Mouse (Mus musculus): Measurements from ENCODE around the gene Rfng.
"Not testable (repeated sequence)": the region's sequence is repeated elsewhere in the genome, so short reads cannot be mapped to it uniquely, and the experiment has no call there.

Gene Rfng

DNA sequence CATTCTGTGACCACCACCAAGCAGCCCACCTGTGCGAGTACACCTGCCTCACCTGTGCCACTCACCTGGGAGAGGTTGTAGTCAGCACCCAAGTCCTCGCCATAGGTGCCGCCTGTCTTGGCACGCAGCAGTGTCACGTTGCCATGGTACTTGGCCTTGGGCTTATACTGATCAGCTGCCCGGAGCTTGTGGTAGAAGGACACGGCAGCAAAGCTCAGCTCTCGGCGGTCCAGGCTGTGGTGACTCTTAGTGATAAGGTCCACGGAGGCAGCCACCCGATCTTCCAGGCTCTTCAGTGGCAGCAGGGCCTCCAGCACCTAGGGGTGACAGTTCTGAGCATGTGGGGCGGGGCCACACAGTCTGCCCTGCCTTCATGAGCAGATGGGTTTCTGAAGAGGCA is 24.0 kb upstream of the Rfng start:
- DNase-seq: no peak

DNA sequence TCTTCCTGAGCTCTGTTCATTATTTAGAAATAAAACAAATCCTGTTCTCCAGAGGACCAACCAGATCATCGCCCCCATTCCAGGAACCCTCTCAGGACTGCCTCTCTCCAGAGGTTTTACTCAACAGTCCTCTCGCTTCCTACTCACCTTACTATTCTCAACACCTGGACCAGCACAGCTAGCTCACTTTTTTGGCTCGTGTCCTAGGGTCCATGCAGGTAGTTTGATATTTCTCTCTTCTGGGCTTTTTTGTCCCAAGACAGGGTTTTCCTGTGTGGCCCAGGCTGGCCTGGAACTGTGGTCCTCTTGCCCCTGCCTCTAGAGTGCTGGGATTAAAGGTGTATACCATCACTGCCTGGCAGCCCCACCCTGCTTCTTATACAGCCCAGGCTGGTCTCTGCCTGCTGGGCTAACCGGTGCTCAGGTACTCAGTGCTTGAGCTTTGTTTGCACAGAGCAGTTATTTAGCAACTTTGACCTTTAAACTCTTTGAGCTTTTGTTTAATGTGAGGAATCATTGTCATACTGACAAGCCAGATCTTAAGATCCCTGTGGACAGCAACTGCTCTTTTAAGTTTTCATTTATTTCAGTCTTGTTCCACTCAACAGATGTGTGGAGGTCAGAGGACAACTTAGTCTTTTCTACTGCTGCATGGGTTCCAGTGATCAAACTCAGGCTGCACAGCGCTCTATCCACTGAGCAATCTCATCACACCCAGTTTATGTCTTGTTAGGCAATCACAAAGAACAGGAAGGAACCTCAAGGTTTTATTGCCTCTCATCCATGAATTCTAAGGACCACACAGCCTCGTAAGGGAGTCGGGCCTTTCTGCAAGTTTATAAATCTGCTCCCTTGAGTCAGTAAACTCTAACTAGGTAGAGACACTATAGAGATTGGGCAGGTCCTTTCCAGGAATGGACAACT is 21.6 kb upstream of the Rfng start:
- DNase-seq: no peak

DNA sequence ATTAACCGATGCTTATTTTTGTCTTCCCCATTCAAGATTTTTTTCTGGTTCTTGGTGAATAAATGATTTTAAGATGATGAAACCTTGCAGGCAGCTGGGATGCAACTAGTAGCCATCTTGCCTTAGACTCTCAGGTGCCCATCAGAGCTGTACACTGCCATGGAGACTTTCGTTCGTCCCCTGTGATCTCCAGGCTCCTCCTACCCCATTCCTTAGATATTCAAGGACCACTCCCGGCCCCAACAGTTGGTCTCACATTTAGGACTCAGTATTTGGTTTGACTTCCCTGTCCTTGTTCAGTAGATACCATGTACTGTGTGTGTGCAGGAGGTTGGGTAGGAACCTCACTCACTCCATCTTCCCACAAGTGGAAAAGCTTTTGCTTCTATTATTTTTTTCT is 20.8 kb upstream of the Rfng start:
- DNase-seq: no peak

DNA sequence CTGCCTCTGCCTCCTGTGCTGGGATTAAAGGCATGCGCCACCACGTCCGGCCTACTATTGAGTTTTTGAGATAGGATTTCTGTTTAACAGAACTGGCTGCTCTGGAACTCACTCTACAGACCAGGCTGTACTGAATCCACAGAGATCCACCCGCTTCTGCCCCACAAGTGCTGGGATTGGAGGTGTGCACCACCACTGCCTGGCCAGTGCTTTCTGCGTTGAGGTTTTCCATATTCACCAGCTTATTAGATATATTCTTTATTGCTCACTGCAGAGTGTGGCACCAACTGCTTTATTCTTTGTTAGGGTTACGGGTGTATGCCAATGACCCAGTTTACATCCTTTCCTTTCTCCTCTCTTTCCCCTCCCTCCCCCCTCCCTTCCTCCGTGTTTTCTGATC is 20.3 kb upstream of the Rfng start:
- no peak for DNase-seq

DNA sequence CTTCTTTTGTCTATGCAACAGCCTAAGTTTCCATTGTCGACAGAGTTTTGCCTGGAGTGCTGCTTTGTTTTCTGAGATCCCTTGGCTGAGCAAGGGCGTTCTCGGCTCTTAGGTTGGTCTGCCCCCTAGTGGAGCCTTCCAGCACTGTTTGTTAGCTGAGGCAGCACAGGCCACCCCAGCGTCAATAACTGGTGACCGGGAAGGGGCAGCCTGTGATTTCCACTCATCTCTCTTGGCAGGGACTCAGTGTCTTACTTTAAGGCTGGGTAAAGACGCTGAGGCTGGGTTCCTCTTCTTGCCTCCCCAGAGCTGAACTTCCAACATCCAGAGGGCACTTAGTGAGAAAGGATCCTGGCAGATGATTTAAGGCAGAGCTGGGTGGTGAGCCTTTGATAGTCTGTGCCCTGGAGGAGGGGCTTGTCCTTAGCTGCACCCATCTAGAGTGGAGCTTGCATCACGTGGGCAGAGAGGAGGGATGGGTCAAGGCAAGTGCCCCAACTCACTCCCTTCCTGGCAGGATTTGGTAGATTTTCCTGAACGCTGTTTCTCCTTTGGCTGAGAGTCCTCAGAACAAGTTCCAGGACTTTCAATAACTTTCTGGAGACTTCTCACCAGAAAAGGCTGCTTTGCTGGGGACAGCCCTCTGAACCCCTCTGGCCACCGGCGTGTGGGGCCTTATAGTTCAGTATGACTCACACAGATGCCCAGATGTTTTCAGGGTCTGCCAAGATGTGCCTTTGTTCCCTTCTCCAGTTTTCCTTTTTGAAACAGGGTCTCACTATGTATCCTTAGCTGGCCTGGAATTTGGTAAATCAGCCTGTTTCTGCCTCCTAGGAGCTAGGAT is 16.3 kb upstream of the Rfng start:
- peak; percentile 91 for DNase-seq

DNA sequence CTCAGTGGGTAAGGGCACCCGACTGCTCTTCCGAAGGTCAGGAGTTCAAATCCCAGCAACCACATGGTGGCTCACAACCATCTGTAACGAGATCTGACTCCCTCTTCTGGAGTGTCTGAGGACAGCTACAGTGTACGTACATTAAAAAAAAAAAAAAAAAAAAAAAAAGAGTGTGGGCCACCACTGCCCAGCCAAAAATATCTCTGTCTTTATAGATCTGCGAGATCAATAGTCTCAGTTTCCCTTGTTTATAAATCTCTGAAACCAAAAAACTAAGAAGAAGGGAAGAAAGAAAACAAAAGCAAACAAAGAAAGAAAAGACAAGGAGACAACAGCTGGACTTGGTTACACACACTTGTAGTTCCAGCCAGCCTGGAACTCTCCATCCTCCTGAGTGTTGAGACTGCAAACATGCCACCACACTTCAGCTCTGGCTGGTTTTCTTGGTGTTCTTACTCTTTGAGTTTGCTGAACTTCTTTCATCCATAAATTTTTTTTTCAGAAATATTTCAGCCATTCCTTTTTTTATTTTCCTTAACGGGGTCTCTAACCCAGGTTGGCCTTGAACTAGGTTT is 15.4 kb upstream of the Rfng start:
- no peak for DNase-seq

DNA sequence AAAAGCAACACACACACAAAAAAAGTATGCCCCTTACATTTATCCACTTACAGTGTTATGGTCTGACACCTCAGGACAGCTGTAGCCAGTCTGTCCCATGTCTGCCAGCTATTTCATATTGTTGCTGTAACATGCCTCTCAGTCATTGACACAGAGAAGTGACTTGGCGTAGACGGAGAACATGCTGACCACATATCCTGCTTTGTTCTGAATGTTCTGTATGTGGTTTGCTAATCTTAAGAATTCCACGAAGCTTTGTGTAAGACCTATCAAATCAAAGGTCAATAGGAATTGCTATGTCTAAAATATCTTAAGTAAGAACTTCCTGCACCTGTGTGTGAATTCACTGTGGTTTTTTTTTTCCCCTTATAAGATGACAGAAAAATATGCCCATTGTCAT is 14.2 kb upstream of the Rfng start:
- no peak for DNase-seq

DNA sequence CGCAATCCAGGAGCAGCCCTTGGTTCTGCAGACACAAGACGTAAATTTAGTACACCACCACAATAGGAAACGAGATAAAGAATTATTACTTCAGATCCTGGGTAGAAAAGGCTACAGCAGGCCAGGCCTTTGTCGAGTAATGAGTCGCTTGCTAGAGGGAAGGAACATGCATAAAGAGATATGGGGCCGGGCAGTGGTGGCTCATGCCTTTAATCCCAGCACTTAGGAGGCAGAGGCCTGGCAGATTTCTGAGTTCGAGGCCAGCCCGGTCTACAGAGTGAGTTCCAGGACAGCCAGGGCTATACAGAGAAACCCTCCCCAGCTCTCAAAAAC is 12.6 kb upstream of the Rfng start:
- DNase-seq: no peak

DNA sequence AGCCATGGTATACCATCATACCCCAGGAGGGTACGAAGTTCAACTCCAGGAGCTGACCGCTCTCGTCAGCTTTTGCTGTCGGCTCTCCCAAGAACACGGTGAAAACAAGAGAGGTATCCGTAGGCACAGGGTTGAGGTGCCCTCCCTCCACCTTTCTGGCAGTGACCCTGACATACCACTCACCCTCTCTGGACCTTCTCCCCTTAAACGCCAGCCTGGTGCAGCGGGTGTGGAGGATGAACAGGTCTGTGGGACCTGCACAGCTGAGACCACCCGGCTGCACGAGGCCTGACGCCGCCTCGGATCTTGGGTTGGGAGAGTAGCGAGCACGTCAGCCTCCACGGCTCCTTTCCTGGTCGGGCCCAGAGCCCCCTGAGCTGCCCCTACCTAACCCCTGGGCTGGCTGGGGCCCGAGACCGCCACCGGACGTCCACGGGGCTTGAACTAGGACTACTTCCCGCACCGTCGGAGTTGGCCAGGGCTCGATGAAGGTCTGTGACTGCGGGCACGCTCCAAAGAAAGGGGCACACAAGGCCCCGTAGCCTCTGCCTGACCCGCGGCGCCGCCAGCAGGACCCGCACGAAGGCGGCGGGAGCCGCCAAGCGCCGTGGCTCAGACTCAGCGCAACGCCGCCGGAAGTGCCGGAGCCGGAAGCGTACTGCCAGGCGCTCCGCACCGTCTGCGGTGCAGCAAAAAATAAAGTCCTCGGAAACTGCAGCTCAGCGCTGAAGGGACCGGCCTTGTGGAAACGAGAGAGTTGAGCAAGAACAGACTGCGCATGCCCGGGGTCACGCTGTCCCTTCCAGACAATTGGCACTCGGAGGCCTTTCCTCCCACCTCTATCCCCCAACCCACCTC is 12.0 kb upstream of the Rfng start, which contains the start of gene Dus1l:
Dus1l (minus strand) TSS at position 648 of the 858 bp plus-strand sequence.
- peak; percentile 98 for DNase-seq

DNA sequence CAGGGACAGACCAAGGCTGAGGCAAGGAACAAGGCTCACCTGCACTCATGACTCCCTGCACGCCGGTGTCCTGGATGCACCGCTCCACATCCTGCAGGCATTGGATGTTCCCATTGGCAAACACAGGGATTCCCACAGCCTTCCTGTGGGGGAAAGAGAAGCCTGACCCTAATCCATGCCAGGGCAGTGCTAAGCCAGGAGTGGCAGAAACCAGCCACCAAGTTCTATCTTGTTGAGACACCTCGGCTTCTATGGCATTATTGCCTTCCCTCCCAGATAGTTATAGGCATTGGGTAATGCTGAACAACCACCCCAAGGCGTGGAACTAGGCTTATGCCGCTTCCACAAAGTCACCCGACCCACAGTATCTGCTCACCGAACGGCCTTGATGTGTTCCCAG is 8.6 kb upstream of the Rfng start:
- no peak for DNase-seq

DNA sequence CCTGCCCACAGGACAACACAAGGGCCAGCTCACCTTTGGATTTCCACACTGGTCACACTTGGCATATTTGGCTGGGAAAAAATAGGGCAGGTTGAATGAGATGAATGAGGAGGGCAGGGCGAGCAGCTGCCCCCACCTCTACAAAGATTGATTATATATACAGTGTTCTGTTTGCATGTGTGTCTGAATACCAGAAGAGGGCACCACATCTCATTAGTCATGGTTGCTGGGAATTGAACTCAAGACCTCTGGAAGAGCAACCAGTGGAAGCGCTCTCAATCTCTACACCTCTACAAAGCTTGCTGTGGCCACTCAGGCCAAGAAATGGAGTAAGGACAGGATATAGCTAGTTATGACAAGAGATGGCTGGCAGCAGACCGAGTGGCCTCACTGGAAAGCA is 5.8 kb upstream of the Rfng start:
- DNase-seq: no peak

DNA sequence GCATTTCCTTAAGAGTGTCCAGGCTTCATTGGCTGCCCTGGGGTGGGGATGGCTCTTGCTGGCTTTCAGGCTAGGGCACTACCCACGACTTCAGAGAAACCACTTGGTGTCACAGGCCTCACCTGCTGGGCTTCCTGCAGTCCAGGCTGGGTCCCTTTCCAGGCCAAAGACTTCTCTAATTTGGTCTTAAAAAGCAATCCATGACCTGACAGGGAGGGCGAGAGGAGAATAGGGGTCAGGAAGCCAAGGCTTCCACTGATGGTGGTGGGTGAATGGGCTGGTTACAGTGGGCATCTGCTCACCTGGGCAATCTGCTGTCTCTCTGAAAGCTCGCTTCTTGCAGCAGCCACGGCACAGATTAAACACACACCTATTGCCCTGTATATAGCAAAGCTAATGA is 5.3 kb upstream of the Rfng start:
- no peak for DNase-seq

DNA sequence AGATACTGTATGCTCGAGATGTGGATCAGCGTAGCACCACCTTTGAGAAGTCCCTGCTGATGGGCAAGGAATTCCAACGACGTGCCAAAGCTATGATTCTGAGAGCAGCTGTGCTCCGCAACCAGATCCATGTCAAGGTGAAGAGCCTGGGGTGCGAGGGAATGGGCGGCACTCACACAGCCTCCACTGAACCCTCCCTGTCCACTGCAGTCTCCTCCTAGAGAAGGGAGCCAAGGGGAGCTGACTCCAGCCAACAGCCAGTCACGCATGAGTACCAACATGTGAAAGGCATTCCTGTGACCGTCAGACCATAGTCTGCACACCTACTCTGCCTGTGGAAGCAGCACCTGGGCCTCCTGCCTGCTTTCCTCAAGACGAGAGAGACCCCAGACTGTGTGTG is 4.5 kb upstream of the Rfng start:
- DNase-seq: not testable (repeated sequence)

DNA sequence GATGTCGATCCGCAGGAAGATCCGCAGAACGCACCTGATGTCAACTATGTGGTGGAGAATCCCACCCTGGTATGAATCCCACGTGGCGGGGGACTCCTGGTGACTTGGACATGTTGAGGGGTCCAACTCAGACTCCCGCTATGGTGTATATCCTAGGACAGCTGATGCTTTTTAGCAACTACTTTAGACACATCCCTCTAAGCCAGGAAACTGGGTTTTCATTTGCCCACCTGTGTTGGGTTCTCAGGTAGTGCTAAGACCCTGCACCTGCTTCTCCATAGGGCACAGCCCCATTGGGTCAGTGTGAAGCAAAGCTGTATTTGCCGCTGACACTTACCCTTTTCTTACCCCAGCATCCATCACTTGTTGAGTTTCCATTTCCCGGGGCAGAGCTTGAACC is 1.1 kb upstream of the Rfng start:
- no peak for DNase-seq

DNA sequence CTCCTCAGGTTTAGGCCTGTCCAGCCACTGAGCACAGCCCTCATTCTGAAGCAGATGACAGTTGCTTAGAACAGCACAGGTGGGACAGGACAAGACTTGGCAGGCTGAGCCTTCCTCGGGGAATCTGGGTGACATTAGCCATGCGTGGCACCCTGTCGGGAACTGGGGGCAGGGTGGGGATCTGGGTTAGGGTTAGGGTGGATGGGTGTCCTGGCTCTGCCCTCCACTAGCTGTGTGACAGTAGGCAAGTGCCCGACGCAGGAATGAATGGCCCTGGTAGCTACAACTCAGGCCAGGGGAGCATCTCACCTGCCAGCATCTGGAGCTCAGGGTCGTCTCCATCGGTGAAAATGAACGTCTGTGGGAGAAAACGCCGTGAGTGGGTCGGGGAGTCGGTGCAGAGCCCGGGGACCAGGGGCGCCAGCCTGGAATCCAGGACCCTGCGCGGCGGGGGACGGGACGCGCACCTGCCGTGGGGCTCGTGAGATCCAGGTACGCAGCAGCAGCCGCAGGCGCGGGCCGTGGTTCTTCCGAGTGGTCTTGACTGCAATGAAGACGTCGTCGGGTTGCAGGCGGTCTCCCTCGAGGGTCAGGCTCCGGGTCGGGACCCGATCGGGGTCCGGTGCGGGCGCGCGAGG is 462 bp downstream of the Rfng start:
- no peak for DNase-seq

DNA sequence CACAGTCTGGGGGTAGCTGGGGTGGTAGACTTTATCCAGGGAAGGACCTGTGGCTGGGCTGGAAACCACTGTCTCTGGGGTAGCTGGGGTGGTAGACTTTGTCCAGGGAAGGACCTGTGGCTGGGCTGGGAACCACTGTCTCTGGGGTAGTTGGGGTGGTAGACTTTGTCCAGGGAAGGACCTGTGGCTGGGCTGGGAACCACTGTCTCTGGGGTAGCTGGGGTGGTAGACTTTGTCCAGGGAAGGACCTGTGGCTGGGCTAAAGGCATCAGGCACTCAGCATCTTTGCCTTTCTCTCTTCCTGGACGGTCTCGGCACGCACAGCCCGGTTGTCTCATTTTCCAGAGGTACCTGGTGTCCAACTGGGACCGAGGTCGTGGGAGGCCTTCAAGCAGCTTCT is 2.6 kb downstream of the Rfng start:
- DNase-seq: not testable (repeated sequence)

DNA sequence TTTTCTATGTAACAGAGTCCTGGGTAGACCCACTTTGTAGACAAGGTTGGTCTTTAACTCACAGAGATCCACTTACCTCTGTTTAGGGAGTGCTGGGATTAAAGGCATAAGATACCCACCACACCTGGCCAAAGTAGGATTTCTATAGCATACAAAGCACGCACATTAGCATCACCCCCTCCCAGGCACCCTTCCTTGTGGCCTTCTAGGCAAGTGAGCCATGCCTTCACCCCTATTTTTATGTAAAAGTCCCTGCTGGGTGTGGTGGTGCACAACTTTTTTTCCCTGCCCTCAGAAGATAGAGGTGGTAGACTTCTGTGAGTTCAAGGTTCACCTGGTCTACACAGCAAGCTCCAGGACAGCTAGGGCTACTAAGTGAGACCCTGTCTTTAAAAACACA is 4.1 kb downstream of the Rfng start:
- peak; percentile 3 for DNase-seq

DNA sequence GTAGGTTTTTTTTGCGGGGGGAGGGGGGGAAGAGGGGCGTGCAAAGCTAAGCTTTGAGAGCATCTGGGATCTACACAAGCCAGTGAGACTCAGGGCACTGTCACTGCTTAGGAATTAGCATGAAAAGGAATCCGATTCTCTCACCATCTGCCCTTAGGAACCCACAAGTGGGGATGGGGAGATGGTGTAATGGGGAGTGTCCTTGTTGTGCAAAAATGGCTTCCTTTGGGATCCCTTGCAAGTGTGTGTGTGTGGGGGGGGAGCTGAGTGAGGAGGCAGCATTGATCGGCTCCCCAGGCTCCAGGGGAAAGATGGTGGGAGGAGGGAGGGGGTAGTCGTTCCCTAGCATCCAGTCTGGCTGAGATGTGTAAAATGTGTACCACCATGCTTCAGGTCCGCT is 6.9 kb downstream of the Rfng start:
- no peak for DNase-seq

DNA sequence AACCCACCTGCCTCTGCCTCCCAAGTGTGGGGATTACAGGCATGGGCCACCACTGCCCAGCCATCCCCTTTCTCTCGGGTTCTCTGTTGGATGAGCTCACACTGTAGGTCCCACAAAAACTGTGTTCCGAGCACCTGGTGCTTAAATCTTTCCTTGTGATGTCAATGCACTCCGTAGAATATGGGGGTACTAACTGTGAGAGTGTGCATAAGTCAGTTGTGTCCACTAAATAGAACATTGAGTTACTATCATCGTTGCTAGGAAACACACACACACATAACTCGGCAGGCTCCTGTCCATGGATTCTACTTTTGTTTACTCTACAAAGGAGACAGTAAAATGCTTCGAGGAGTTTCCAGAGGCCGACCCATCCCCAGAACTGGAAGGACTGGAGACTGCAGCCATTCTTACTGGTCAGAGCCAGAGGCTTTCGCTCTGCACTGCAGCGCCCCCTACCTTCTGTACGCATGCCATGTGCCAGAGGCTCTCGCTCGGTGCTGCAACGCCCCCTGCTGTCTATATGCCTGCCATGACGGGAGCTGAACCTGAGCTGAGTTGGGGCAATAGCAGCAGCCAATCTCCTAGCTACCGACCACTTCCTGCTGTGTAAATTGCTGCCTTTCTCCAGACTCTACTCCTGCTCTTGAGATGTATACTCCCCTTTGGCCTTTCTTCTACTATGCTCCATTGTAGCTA is 8.1 kb downstream of the Rfng start:
- DNase-seq: peak; percentile 98

DNA sequence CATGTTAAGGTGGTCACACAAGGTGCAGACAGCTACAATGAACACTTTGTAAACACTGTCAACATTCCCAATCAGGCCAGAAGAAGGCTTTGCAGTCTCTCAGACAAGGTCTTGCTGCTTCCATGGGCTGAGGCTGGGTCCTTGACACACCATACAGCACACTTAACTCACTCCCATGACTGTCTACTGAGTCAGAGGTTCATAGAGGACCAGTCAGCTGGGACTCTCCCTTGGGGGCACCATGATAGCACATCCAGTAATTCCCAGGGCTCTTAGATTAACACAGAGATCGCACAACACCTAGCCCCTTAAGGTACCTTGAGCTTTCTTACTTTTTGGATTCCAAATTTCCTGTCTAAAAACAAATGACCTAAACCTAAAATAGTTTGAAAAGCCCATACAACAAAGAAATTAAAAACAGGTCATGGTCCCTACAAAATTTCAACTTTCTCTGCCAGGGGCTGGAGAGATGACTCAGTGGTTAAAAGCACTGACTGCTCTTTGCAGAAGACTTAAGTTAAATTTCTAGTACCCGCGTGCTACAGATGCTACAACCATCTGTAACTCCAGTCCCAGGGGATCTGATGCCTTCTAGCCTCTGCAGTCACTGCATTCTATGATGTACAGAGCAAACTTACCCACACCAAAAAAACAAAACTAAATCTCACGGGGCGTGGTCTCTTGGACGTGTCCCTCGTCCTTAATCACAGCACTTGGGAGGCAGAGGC is 10.4 kb downstream of the Rfng start:
- no peak for DNase-seq

DNA sequence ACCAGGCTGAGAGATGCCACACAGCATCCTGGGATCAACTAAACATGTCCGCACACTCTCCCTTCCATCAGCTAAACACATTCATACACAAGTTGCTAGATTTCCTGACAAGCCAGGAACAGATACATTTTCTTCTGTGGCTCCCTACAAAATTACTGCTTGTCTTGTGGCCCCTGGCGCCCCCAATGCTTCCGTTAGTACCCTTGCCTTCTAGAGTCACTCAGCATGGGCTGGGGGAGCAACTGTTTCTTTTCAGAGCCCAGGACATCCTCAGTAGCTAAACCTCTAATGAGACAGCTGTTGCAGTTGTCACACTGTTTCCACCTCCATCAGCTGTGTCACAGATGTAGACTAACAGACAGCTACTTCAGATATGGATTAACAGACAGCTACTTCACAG is 11.3 kb downstream of the Rfng start:
- DNase-seq: peak; percentile 3
